26 mouse cellular contexts compared by ENCODE assay signal in genomic region chr7:126740132-126740735, GRCm38 (mm10). TPM values are rescaled to one million over a fixed set of nuclear protein-coding genes. Genes with fewer than 3 reads are reported as not detected.
DNase-seq lines count a peak whose midpoint lies in the region; TF ChIP-seq lines count a peak whose summit lies in the region.
"Had no signal": no experiment of that assay in that cellular context is flagged by ENCODE, and none has a peak within 500 bp of the region (broad histone marks: within the 10 kb centered on the region; RNA-seq: fewer than 3 reads in every experiment).

No protein-coding gene starts in this region.

- no peak for DNase-seq in left cerebral cortex, adult 2 months (ENCODE audit: extremely low spot score in 1 of 2, low spot score in 2 of 2)
- no peak for DNase-seq in left cerebral cortex, postnatal 14 days (ENCODE audit: low spot score in 2 of 2)
- no peak for DNase-seq in testis, postnatal 14 days (ENCODE audit: low spot score)
- peak; percentile 63 for DNase-seq in R1 (ENCODE audit: low read depth, low spot score)
- DNase-seq in heart, adult 18-20 months = no peak
- no peak for DNase-seq in adrenal gland, adult 2 months
- DNase-seq: adrenal gland, adult 8-10 months; B cell, adult 2 months; cerebellum, adult 8-10 months; cerebellum, postnatal 25 days; embryo, embryonic 11 days; gastrocnemius, postnatal 25 days; heart, postnatal 10 days; kidney, postnatal 25 days; liver, embryonic 13.5 days; thymus, adult 18-20 months; thymus, postnatal 4 days had no signal

- intact Hi-C loops in left cerebral cortex, adult 2 months (cut with DNase I) = loop anchor here (5.0 kb wide), 1 partner anchor 38 kb away; no protein-coding TSS in a partner anchor
- intact Hi-C loops in left cerebral cortex, postnatal 14 days (cut with DNase I) = no loop called here

- no peak overlapping the region for H3K4me3 ChIP-seq in left cerebral cortex, adult 2 months
- H3K4me3 ChIP-seq in testis, adult 2 months (ENCODE audit: control insufficient read depth, low read depth, low read length) = peak overlapping the region; percentile 88
- H3K4me3 ChIP-seq: embryonic facial prominence, embryonic 12.5 days; heart, embryonic 13.5 days; limb, embryonic 10.5 days; limb, embryonic 15.5 days; liver, embryonic 13.5 days; megakaryocyte, embryonic 14.5 days; midbrain, embryonic 12.5 days; stomach, embryonic 15.5 days had no signal

- TF ChIP-seq POLR2A in testis, adult 2 months (IDR thresholded peaks at IDR 0.05; ENCODE audit: control insufficient read depth, low read depth, low read length) = no peak

- peaks cover 13% of the 10 kb centered on the region for H3K4me1 ChIP-seq in testis, adult 2 months (ENCODE audit: control insufficient read depth, insufficient read depth, low read length)
- H3K4me1 ChIP-seq: embryonic facial prominence, embryonic 12.5 days; heart, embryonic 13.5 days; limb, embryonic 10.5 days; limb, embryonic 15.5 days; stomach, embryonic 15.5 days had no signal

- no peak for TF ChIP-seq CTCF in left cerebral cortex, adult 2 months (IDR thresholded peaks at IDR 0.05)
- TF ChIP-seq CTCF in testis, adult 2 months (IDR thresholded peaks at IDR 0.05; ENCODE audit: control insufficient read depth, insufficient read depth, insufficient replicate concordance, low read depth, low read length) = no peak

- no peaks in the 10 kb centered on the region for H3K27me3 ChIP-seq in testis, adult 2 months (ENCODE audit: control insufficient read depth, insufficient read depth, low read length)
- H3K27me3 ChIP-seq: embryonic facial prominence, embryonic 12.5 days; heart, embryonic 13.5 days; limb, embryonic 15.5 days; liver, embryonic 13.5 days; midbrain, embryonic 12.5 days; stomach, embryonic 15.5 days had no signal

- no peaks in the 10 kb centered on the region for H3K36me3 ChIP-seq in testis, adult 2 months (ENCODE audit: control insufficient read depth, insufficient read depth, low read length)
- H3K36me3 ChIP-seq: embryonic facial prominence, embryonic 12.5 days; heart, embryonic 13.5 days; limb, embryonic 10.5 days; limb, embryonic 15.5 days; liver, embryonic 13.5 days; midbrain, embryonic 12.5 days; stomach, embryonic 15.5 days had no signal

- H3K27ac ChIP-seq in left cerebral cortex, adult 2 months = peak overlapping the region; percentile 75
- H3K27ac ChIP-seq in testis, adult 2 months (ENCODE audit: control insufficient read depth, insufficient read depth, low read depth, low read length) = peak overlapping the region; percentile 1
- H3K27ac ChIP-seq: embryonic facial prominence, embryonic 12.5 days; heart, embryonic 13.5 days; limb, embryonic 10.5 days; limb, embryonic 15.5 days; liver, embryonic 13.5 days; midbrain, embryonic 12.5 days; stomach, embryonic 15.5 days had no signal

RNA-seq across cellular contexts. Expression of gene Mapk3, which starts 19.2 kb away (rescaled TPM):
- 100 to 1,000 TPM; 155 to 166 TPM for total RNA-seq in left cerebral cortex, adult 2 months (2021)
- total RNA-seq in left cerebral cortex, postnatal 14 days (2021) = 100 to 1,000 TPM; 209 to 214 TPM
- polyA plus RNA-seq in testis, adult 2 months (2012; rRNA removed) = 337 and 349 TPM in 2 replicates
- total RNA-seq in heart, adult 18-20 months (2021) = 10 to 100 TPM; 37.2 to 46.7 TPM
- total RNA-seq in adrenal gland, adult 2 months (2021) = 100 to 1,000 TPM; 139 to 169 TPM
- 242 and 299 TPM in 2 replicates for polyA plus RNA-seq in adrenal gland, adult 2 months (2012; rRNA removed)

RNA-seq across cellular contexts. Expression of gene Gdpd3, which starts 25.9 kb away (rescaled TPM):
- 1 to 10 TPM; 2.4 to 3.4 TPM for total RNA-seq in left cerebral cortex, adult 2 months (2021)
- 1 to 10 TPM; 2.0 to 2.5 TPM for total RNA-seq in left cerebral cortex, postnatal 14 days (2021)
- polyA plus RNA-seq in testis, adult 2 months (2012; rRNA removed) = 3.5 and 3.9 TPM in 2 replicates
- 1 to 10 TPM in 1 of 2 experiments, under 1 TPM in 1; 0.27 to 1.6 TPM for total RNA-seq in heart, adult 18-20 months (2021)
- total RNA-seq in adrenal gland, adult 2 months (2021) = 1 to 10 TPM; 2.4 TPM
- polyA plus RNA-seq in adrenal gland, adult 2 months (2012; rRNA removed) = 10.2 and 10.3 TPM in 2 replicates

RNA-seq across cellular contexts. Expression of gene Coro1a, which starts 32.6 kb away (rescaled TPM):
- total RNA-seq in left cerebral cortex, adult 2 months (2021) = 100 to 1,000 TPM; 164 to 185 TPM
- total RNA-seq in left cerebral cortex, postnatal 14 days (2021) = 100 to 1,000 TPM; 173 to 185 TPM
- 2.5 and 2.6 TPM in 2 replicates for polyA plus RNA-seq in testis, adult 2 months (2012; rRNA removed)
- 10 to 100 TPM in 1 of 2 experiments, 1 to 10 TPM in 1; 9.3 to 28.6 TPM for total RNA-seq in heart, adult 18-20 months (2021)
- 10 to 100 TPM; 11.6 to 24.3 TPM for total RNA-seq in adrenal gland, adult 2 months (2021)
- 49.5 and 67.1 TPM in 2 replicates for polyA plus RNA-seq in adrenal gland, adult 2 months (2012; rRNA removed)

RNA-seq across cellular contexts. Expression of gene Ypel3, which starts 36.5 kb away (rescaled TPM):
- total RNA-seq in left cerebral cortex, adult 2 months (2021) = 100 to 1,000 TPM; 312 to 323 TPM
- 100 to 1,000 TPM; 247 to 269 TPM for total RNA-seq in left cerebral cortex, postnatal 14 days (2021)
- polyA plus RNA-seq in testis, adult 2 months (2012; rRNA removed) = 74.3 and 92.1 TPM in 2 replicates
- 10 to 100 TPM; 43.4 to 73.3 TPM for total RNA-seq in heart, adult 18-20 months (2021)
- total RNA-seq in adrenal gland, adult 2 months (2021) = 100 to 1,000 TPM in 1 of 2 experiments, 10 to 100 TPM in 1; 92.8 to 136 TPM
- 970 and 1,207 TPM in 2 replicates for polyA plus RNA-seq in adrenal gland, adult 2 months (2012; rRNA removed)

RNA-seq across cellular contexts. Expression of gene Tbx6, which starts 41.0 kb away (rescaled TPM):
- total RNA-seq in left cerebral cortex, adult 2 months (2021) = 1 to 10 TPM; 1.1 to 1.2 TPM
- total RNA-seq in left cerebral cortex, postnatal 14 days (2021) = under 1 TPM; 0.51 to 0.92 TPM
- 1.1 and 1.2 TPM in 2 replicates for polyA plus RNA-seq in testis, adult 2 months (2012; rRNA removed)
- under 1 TPM; 0.27 to 0.64 TPM for total RNA-seq in heart, adult 18-20 months (2021)
- total RNA-seq in adrenal gland, adult 2 months (2021) = under 1 TPM; 0.31 to 0.75 TPM
- polyA plus RNA-seq in adrenal gland, adult 2 months (2012; rRNA removed) = 3.4 and 3.7 TPM in 2 replicates
- total RNA-seq: hematopoietic stem cell, adult 5-6 weeks had no signal

Comparison
In these comparisons a context has a peak if more than half of its experiments do, and no peak if none do; other contexts are left out.
1. RNA of gene Coro1a, which starts 32.6 kb away (total RNA-seq): 164 to 185 TPM in left cerebral cortex, adult 2 months and 173 to 185 TPM in left cerebral cortex, postnatal 14 days; 9.3 to 28.6 TPM in heart, adult 18-20 months and 11.6 to 24.3 TPM in adrenal gland, adult 2 months; every median in the first group is over 4 times any median in the second.